Mouse (Mus musculus) layer of hippocampus, postnatal 10 days (tissue): ENCODE measurements around the gene Tcp10c. TPM values are rescaled to one million over a fixed set of nuclear protein-coding genes. Genes with fewer than 3 reads are reported as not detected.
A peak's percentile ranks its signal among the peaks of the same experiment; 100 is the strongest.
"Not testable (repeated sequence)": the region's sequence is repeated elsewhere in the genome, so short reads cannot be mapped to it uniquely, and the experiment has no call there.

ENCODE experiments used
- DNase-seq, 2 experiments: peaks; one replicate each; pipeline ENCODE4 v3.0.0; 2021; ENCODE audit warnings: low spot score in 2 of 2
- long read RNA-seq: library from polyadenylated mRNA; stranded (forward); transcript quantifications from one replicate; pipeline ENCODE4 v2.0.0, GENCODE M21; 2023
- total RNA-seq, 2 experiments: library from RNA; stranded (reverse); gene quantifications; 2 replicates each; pipeline ENCODE4 v1.2.3; 2021

The Tcp10c gene
- total RNA-seq: under 1 TPM in 1 of 2 experiments, not detected in 1; 0.20 TPM
- long read RNA-seq: 0 reads

GRCm38 (mm10) chr17:13354521-13354920 lies at the start of gene Tcp10c:
Gene Tcp10c, plus strand, starts transcription at chr17:13354572.
- DNase-seq: not testable (repeated sequence)

DNA sequence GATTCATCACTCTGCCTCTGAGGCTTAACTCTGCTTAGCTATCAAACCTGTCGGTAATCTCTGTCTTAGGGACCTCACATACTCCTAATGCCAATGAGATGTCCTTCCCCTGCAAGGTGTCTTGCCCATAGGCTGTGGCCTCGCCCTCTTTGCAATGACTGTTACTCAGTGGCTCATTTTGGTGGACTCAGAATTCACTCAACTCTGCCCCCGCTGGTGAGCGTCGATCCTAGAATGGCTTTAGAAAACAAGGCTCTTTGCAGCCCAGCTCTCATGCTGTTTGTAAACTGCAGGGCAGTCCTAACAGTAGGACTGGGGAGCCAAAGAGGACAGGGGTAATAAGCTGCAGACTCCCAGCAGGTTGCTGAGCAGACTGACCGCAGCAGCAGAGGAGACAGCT lies 46.5 kb upstream of the Tcp10c start:
- peak; percentile 24 to 31 for DNase-seq

DNA sequence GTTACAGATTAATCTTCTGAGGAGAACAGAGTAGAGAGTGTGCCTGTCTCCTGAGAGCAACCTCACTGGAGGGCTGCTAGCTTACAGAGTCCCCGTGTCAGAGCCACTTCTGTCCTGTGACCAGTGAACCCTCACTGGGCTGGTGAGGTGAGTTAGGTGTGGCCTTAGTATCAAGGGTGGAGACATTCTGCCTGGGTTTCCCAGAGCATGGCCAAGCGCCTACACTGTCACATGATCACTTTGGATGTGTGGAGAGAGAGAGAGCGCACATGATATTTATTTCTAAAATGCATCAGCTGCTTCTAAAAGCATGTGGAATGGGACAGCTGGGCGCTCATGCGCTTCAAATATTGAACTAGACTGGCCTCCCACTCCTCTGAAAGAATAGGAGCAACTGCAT lies 46.0 kb upstream of the Tcp10c start:
- not testable (repeated sequence) for DNase-seq

GRCm38 (mm10) chr17:13308746-13309145 lies 45.6 kb upstream of the Tcp10c start:
- DNase-seq: not testable (repeated sequence)

DNA sequence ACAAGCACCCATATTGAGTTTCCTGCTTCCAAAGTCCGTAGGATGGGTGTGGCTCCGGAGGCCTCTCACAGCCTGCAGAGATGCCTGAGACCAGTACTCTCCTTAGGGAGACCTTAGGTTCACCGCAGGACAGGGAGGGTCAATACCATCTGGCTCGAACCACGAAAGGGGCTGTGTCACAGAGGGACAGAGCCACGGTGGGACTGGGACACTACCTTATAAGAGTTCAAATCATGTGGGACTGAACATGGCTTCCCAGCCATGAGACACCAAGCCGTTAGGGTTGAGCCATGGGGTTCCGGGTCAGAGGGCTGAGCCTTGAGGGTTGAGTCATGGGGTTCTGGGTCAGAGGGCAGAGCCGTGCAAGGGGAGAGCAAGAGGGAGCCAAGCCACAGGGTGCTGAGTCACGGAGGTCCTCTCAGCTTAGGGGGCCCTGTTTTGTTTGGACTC lies 45.2 kb upstream of the Tcp10c start:
- not testable (repeated sequence) for DNase-seq

DNA sequence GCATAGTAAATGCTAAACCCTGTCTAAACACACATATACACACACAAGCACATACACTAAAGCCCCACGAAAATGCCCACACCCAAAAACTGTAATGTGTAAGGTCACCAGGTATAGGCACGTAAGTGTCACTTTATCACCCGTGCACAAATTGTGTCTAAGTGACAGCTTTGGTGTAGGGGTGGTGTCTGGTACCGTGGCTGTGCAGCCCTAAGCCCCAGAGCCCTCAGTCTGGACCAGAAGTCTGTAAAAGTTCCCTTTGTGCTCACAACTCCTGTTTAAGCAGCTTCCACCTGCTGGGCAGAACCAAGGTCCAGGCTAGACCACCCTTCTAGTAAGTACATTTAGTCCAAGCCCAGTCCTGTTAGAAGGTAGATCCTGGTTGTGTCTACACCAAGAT lies 24.4 kb upstream of the Tcp10c start:
- DNase-seq: not testable (repeated sequence)

DNA sequence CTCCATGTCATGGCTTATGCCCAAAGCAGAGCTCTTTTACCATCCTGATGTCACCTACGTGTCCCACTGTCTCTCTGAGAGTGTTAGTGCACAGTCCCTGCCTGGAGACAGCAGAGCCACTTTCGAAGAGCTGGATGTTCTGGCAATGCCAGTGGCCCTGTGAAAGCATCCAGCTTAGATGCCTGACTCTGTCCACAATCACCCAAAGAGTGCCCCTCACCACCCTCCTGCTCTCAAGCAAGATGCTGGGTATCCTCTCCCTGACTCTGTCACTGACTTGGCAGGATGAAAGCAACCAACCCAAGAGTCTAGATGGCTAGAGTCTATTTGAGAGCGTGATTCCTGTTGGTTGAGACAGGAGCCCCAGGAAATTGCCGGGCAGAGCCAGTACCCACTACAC lies 23.2 kb upstream of the Tcp10c start:
- DNase-seq: not testable (repeated sequence)

- DNase-seq: not testable (repeated sequence)
Measured at GRCm38 (mm10) chr17:13332496-13332895, 21.9 kb upstream of the Tcp10c start.

- peak; percentile 46 to 68 for DNase-seq
Measured at GRCm38 (mm10) chr17:13336979-13337749, 17.2 kb upstream of the Tcp10c start.

GRCm38 (mm10) chr17:13337931-13338330 lies 16.4 kb upstream of the Tcp10c start:
- DNase-seq: not testable (repeated sequence)

DNA sequence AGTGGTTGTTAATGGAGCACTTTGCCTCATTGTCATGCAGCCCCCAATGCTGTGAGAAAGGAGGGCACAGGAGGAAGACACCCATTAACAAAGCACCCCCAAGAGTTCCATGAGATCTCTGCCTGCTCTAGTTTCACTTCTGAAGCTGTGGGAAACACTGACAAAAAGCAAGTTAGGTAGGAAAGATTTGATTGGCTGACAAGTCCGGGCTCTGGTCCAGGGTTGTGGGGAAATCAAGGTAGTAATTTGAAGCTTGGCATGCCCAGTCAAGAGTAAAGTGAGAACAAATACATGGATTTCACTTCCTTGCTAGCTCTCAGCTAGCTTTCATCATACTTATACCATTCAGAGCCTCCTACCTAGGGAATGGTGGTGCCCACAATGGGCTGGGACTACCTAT lies 14.3 kb upstream of the Tcp10c start:
- DNase-seq: not testable (repeated sequence)

- not testable (repeated sequence) for DNase-seq
Measured at GRCm38 (mm10) chr17:13345923-13346322, 8.4 kb upstream of the Tcp10c start.

GRCm38 (mm10) chr17:13349563-13349962 lies 4.8 kb upstream of the Tcp10c start:
- not testable (repeated sequence) for DNase-seq

- DNase-seq: not testable (repeated sequence)
Measured at GRCm38 (mm10) chr17:13353249-13353648, 1.1 kb upstream of the Tcp10c start.

GRCm38 (mm10) chr17:13362489-13362888 lies 8.1 kb downstream of the Tcp10c start:
- not testable (repeated sequence) for DNase-seq

- DNase-seq: not testable (repeated sequence)
Measured at GRCm38 (mm10) chr17:13363773-13364172, 9.4 kb downstream of the Tcp10c start.

GRCm38 (mm10) chr17:13364196-13364595 lies 9.8 kb downstream of the Tcp10c start:
- DNase-seq: not testable (repeated sequence)

DNA sequence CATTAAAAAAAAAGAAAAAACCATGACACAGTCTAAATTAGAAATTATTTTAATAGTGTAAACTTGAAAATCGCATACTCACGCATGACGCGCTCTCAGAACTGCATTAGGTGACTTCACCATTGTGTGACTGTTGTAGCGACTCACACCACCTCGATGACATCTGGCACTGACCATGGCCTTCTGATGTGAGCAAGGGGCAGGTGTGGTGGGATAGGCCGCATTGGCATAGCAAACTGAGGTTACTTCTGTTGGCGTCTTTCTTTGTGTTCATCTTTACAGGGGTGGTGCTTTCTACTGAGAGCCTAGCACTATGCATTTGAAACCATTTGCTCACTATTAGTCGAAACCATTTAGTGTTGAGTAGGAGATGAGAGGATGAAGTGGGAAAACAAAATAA lies 12.8 kb downstream of the Tcp10c start:
- DNase-seq: not testable (repeated sequence)

GRCm38 (mm10) chr17:13368658-13369057 lies 14.3 kb downstream of the Tcp10c start:
- DNase-seq: peak; percentile 23 to 25

GRCm38 (mm10) chr17:13370746-13371145 lies 16.4 kb downstream of the Tcp10c start:
- DNase-seq: not testable (repeated sequence)

DNA sequence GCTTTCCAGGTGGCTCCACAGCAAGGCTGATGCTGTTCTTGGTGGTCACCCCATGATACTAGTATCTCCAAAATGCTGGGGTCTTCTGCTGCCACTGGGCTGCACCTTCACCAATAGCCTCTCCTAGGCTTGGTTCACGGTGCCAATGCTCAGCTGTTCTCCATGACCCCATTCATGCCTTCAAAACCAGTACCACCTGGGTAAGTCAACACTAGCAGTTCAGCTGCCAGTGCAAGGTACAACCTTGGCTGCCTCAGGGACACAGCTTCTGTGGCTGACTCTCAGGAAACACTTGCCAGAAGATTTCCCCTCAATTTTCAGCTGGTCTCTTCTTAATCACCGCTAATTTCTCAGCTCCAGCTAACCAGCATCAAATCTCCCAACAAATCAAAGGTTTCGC lies 24.0 kb downstream of the Tcp10c start:
- not testable (repeated sequence) for DNase-seq

DNA sequence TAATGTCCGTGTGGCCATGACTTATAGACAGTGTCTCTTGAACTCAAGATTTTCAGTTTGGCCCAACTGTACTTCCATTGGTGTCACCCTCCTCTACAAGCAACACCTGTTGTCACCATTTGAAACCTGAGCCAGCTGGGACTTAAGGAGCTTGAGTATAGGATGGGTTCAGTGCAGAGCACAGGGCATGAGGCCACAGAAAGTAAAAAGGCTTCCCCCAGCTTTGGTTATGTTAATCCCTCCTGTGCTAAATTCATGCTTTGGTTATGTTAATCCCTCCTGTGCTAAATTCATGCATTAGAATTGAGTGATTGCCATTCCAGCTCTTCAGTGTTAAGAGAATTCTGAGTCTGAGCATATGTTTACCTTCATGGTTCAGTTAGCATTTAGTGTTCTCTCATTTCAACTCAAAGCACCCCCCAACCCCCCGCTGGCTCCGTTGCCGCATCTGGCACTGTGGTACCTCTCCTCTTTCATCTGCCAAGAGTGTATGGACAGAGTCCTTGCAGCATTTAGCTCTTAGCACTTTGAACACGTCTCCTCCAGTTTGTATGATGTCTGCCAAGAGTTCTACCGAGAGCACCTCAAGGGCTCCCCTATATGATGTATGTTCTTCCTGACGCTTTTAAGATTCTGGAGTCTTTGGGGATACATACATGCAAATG lies 25.7 kb downstream of the Tcp10c start:
- DNase-seq: not testable (repeated sequence)
